Mouse (Mus musculus): Measurements from ENCODE around the gene Slc25a24.

Slc25a24 gene

DNA sequence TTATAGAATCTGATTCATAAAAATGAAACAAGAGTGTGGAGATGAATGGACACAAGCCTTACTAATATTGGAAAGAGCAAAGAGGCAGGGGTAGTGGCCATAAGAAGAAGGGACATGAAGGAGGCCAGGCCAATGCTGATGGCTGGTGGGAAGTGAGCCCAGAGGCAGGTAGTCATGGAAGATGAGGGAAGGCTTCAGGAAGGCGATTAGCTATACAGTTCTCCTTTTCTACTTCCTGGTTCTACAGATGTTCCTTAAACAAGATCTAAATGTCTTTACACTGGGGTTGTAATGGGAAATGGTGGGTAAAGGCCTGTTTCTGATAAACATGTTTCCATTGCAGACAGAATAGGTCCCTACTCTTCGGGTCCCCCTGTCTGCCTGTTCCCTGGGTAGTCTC lies 46.2 kb downstream of the Slc25a24 start:
- DNase-seq (ENCODE audit: low read depth), result no peak

DNA sequence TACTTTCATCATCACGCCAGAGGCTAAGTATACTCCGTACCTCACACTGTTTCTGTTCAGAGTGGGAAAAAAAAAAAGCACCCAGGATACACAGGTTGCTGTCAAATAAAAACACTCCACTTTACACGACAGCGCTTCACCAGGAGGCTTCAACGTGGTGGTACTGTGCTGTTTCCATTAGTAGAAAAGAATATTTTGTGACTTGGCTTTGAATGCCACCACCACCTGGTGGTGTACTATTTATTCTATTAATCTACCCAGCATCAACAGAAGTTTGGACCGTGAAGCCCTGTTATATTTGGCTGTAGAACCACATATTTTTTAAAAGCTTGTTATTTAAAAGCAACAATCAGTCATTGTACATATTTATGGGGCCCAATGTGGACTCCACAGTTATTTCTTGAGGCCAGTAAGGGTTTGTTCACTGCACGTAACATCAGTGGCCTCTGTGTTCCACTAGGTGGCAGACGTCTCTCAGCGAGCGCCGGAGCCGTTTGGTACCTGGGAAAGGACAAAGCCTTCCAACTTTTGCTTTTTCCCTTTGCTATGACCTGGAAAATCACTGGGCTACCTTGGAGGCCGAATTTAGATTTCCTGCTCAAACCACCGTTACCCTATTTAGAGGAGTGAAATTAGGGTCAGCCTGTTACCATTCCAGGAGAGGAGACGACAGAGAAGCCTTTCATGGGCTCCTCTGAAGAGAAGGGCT lies 48.3 kb downstream of the Slc25a24 start:
- DNase-seq (ENCODE audit: low read depth), result peak; percentile 67

DNA sequence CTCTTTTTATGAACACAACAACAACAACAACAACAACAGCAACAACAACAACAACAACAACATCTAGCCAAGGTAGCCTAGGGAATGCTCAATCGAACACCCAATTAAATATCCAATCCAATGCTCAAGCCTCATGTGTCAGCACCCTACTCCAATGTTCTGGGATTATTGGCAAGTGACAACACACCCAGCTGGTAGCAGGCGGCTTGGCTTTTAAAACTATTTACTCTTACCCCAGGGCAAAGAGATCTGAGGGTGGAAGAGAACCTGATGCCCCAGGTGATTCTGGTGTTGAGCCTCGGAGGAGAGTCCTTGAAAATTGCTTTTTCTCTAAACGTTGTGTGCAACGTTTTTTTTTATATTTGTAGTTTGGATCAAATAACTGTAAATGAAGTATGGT lies 51.4 kb downstream of the Slc25a24 start:
- DNase-seq (ENCODE audit: low read depth), result no peak

DNA sequence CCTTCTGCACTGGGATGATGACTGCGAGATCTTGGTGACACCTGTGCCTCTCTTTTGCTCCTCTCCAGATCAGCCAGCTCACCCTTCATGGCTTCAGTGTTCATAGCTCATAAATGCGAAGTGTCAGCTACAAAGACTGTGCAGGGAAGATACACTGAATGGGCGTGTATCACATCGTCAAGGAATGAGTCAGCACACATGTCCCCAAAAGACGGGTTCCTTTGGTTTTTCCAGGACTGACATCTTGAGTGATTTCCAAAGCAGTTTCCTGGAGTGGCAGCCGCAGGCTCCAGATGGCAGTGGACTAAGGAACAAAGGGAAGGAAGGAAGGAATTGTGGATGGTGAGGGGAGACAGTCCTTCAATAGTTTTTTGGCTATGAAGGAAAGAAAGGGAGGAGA lies 55.8 kb downstream of the Slc25a24 start:
- no peak for DNase-seq (ENCODE audit: low read depth)

DNA sequence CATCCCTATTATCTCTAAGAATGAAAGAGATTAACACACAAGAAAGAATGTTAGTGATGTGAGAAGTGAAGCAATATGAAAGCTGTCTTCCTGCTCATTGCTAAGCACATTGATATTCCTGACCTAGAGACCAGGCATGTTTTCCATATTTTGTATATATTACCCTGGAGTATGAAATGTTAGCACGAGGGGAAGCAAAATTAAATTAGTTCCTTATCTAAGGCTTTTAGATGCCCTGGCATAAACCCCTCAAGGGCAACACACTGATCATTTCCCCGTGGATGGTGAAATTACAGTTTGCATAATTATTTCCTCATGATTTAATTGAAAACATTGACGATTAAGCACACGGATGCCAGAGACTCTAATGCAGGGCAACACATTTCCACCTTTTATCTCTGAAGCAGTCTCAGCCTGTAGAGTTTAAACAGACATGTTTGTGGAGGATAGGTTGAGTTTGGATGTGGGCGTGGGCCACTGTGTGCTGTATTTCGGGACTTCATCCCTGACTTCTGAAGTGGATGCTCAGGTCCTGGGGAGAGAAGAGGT lies 56.7 kb downstream of the Slc25a24 start:
- no peak for DNase-seq (ENCODE audit: low read depth)

DNA sequence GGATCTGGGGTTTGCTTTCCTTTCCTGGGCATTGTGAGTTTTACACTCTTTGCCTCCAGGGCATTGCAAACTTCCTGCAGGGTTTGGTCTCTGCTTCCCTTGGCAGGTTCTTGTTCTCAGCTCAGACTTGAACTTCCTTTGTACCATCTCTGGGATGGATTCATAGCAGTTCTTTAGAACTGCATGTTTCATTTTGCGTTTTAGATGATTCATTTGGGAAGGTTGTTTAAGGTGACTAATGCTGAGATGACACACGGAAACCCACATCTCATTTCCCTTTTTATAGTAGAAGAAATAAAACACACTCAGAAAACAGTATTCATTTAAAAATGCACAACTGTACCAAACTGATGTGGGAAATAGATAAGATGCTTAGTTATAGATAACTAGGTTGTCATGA lies 73.2 kb downstream of the Slc25a24 start:
- no peak for DNase-seq (ENCODE audit: low read depth)

DNA sequence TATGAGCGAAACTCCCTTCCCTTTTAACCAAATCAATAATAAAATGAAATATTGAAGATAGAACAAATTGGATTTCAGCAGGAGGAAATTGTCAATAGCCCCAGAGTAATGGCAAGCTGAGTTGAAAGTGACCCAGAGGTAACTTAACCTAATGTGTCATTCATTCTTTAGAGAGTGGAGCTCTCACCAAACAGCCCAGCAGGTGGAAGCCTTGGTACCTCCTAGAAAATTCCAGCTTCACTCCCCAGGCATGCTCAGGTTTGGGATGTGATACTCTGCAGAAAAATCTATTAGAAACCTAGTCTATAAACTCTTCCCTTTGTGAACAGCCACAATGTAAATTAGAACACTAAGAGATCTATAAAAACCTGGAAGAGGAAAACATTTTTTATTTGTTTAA lies 76.3 kb downstream of the Slc25a24 start:
- DNase-seq (ENCODE audit: low read depth), result no peak

DNA sequence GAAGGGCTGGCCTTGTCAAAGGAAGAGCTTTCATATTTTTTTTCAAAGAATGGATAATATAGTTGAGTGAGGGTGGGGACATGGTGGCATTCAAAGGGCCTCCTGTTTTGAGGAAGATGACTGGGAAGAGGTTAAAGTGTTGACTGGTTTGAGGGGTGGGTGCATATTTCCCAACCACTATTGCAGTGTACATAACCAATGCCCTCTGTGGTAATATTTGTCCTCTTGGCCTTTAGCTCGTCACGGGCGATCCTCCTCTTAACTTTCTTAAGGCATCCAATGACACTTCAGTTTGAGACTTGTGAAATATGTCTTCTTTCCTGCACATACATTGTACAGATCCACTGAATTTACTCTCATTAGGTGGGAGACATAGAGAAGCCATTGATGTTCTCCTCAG lies 89.4 kb downstream of the Slc25a24 start:
- DNase-seq (ENCODE audit: low read depth), result no peak

DNA sequence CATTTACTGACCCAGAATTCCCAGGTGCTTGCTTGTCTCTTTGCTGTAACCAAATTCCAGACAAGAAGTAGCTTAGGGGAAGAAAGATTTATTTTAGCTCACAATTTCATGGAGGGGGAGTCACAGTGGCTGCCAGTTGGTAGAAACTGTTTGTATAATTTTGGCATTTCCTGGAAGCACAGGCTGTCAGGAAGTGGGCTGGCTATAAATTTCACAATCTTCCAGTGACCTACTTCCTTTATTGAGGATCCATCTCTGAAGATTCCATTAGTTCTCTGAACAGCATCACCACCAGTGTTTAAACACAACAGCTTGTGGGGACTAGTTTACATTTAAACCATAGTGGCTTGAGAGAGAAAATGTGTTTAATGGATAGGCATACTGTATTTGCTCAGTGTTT lies 93.4 kb downstream of the Slc25a24 start:
- no peak for DNase-seq (ENCODE audit: low read depth)
